Mouse (Mus musculus) cerebellum, adult (tissue): ENCODE measurements around the gene Sfxn3.
A peak's percentile ranks its signal among the peaks of the same experiment; 100 is the strongest.

ENCODE experiments used
- ATAC-seq: cut with Nextera tagmentation; 2 replicates; pipeline ENCODE4 v1.9.2; 2017; ENCODE audit warnings: mild to moderate bottlenecking, moderate library complexity, mixed read lengths; ENCODE audit not compliant: insufficient number of reproducible peaks, low FRiP score, low TSS enrichment

Sfxn3 gene

GRCm38 (mm10) chr19:45073871-45074542 is 26.7 kb downstream of the Sfxn3 start:
- no peak for ATAC-seq

DNA sequence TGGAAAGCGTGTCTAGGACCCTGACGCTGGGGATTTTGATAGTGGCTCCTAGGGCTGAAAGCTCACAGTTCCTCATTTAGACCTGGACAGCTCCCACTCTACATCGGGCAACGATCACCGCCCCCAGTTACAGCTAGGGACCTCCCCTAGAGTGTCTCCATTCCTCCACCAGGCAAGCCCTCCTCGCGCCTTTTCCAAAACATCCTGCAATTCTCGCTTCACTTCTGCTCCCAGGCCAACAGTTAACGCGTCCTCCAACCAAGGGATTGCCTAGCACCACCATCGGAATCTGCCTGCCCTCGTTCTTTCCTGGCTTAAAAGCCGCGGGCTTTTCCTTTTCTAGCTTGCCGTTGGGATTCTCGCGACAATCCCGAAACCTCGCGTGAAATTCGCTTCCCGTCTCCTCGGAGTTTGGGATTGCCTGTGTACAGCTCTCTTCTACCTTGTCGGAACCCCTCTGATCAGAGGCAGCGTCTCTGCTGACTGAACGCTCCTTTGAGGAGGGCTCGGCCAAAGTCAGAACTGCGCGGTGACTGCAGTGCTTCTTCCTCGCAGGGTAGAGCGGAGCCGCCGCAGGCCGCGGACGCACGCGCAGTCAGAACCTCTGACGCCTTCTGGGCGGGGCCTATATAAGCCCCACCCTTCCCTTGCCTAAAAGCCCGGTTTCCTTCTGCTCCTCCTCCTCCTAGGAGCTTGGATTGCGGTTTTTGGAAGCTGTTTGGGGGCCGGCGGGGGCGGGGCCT is 27.4 kb downstream of the Sfxn3 start, which contains the start of gene Kazald1:
Gene Kazald1 (plus strand): TSS at position 662 of the 743 bp plus-strand sequence.
- ATAC-seq: peak; percentile 68

- 0 out of 2 replicates have a peak, but pooled peaks have one; percentile 11 for ATAC-seq
Observed at GRCm38 (mm10) chr19:45075323-45076035, 28.2 kb downstream of the Sfxn3 start.

DNA sequence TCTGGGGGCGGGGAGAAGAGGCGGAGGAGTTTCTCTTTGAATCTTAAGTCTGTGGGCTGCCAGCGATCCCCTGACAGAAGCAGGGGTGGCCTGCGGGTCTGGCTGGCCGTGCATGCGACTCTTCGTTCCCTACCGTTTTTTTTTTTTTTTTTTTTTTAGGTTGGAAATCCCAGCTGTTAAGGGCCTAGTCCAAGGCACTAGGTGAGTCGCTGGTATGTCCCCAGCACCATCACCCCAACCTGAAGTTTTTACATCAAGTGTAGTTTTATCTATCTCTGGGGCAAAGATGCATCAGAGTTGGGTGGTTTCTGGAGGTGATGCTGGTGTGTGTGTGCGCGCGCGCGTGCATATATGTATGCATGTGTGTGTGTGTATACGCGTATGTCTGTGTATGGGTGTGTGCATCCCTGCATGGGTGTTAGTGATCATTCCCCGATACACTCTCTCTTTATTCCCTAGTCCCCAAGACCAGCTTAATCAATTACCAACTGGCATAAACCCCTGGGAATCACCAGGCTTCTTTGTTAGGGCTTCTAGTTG is 28.8 kb downstream of the Sfxn3 start:
- ATAC-seq: no peak

- ATAC-seq: no peak
Observed at GRCm38 (mm10) chr19:45076586-45077510, 29.5 kb downstream of the Sfxn3 start.

- no peak for ATAC-seq
Observed at GRCm38 (mm10) chr19:45077742-45078645, 30.7 kb downstream of the Sfxn3 start.

DNA sequence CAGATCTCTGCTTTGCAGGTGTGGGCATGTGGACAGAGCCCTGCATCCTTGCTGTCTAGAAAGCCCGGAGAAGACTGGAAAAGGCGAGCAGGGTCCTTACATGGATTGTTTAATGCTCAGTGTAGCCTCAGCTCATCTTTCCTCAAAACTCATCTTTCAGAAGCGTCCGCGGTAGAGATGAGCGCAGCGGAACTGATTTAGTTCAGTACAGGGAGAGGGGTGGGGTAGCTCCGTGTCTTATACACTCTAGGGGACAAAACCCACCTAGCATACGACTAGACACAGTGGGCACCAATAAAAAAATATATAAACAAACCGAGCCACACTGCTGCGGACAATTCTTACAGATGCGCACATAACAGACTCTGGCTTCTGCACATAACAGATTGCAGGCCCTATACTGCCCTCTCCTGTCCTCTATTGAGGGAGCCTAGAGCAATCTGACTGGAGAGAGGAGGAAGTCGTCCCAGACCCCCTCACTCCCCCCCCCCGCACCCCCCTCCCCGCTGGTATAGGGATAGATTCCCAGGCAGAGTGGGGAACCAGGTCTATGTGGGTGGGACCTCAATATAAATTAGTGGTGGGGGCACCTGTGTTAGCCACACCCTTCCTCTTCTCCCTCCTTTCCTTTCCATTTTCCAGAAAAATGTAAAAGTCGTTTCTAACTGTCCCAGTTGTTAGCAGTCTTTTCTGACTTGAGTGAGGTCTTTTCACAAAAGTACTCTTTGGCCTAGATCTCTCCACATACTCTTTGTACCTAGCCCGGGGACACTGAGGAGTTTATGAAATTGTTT is 31.9 kb downstream of the Sfxn3 start:
- ATAC-seq: no peak

DNA sequence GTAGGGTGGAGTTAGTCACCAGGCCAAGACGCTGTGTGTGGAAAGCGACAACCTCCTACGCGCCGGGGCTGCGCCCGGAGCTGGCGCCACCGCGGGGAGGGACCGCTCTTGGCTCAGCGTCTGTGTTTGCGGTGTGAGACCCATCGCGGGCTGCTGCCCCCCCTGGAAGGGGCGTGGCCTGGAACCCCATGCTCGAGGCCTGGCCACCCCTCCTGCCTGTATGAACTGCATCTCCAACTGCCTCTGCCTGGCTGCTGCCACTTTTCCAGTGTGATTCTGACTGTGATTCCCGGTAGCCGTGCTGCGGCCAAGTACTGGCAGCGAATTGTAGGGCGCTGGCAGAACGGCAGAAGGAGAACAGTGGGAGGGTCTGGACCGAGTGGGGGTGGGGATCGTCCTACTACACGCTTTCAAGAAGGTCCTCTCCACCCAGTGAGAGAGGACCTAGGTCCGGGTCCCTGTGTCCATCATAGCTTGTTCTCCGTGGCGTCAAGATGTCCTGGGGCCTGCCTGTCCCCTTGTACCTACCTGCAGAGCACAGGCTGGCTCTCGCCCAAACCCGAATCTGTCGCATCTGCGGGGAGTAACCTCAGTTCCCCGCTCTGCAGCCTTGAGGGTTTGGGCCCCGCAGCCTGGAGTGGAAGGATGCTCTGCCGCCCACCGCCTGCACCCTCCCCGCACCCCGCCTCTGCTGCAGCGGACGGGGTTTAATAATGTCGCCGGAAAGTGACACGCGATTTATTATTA is 32.6 kb downstream of the Sfxn3 start:
- ATAC-seq: peak; percentile 11; the same call in 1 of the 2 replicates

GRCm38 (mm10) chr19:45080711-45081110 is 33.4 kb downstream of the Sfxn3 start:
- ATAC-seq: no peak

GRCm38 (mm10) chr19:45081279-45081678 is 34.0 kb downstream of the Sfxn3 start:
- ATAC-seq: no peak

DNA sequence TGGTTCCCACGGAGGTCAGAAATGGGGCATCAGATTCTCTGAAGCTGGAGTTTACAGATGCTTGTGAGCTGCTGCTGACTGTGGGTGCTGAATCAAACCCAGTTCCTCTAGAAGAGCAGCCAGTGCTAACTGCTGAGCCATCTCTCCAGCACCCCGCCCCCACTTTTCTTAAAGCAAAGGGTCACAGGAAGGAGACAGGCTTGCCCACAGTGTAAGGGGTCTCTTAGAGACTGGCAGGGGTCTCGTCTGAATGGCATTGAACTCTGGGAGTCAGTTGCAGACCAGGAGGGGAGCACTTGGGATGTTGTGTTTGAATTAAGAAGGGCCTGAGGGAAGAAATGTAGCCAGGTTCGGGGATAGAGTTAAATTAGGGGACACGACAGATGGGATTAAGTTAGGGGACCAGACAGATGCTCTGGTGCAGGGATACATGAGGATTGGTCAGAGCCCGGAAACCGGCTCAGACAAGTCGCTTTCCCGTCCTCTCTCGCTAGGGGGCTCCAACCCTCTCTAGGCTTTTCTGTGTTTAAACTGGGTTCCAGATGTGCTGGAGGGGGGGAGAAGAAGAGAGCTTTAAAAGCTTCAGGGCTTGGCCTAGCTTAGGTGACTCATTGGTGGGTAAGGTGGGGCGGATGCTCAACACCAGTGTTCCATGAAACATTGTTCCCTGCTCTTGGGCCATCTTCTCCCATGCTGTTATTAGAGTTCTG is 34.7 kb downstream of the Sfxn3 start:
- ATAC-seq: no peak

- ATAC-seq: no peak
Observed at GRCm38 (mm10) chr19:45097868-45098267, 50.6 kb downstream of the Sfxn3 start.

DNA sequence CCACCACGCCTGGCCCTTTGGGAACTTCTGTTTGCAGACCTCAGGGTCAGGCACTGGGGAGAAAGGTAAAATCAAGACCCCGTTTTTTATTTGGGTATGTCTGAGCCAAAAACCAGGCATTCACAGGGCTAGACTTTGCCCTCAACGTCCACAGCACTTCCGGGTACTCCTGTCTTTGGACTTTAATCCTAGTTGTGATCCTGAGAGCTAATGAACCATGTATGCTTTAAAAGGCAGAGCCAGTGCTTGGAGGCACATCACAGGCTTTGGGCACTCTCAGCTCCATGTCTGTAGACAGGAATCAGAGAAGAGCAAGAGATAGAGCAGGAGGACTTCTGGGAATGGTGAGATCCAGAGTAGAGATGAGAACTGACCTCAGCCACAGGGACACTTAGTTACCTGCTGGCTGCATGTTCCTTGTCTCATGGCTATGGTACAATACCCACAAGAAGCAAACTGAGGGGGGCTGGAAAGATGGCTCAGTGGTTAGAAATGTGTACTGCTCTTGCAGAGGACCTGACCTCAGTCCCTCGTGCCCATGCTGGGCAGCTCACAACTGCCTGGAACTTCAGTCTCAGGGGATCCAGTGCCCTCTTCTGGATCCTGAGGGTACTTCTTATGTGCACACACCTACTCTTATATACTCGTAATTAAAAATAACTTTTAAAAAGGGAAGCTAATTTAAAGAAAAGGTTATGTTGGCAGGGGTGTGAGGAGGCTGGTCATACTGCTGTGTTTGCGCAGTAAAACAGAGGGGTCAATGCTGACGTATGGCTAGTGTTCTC is 53.4 kb downstream of the Sfxn3 start:
- ATAC-seq: no peak

DNA sequence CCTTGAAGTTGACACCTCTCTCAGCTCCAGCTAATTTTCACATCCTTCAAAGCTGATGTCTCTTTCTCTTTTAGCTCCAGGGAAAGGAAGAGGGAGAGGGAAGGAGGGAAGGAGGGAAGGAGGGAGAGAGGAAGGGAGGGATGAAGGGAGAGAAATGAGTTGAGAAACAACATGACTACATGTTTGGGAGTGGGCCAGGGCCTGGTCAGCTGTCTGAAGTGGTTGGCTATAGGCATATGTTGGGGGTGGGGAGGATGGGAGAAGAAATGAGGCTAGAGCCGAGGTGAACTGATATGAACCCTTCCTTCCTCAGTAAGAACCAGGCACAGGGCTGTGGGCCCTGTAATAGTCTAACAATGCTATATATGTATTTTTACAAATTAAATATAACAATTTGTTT is 58.3 kb downstream of the Sfxn3 start:
- ATAC-seq: no peak
